Comparison of ENCODE assay signal across 22 mouse cellular contexts in the genomic region with DNA sequence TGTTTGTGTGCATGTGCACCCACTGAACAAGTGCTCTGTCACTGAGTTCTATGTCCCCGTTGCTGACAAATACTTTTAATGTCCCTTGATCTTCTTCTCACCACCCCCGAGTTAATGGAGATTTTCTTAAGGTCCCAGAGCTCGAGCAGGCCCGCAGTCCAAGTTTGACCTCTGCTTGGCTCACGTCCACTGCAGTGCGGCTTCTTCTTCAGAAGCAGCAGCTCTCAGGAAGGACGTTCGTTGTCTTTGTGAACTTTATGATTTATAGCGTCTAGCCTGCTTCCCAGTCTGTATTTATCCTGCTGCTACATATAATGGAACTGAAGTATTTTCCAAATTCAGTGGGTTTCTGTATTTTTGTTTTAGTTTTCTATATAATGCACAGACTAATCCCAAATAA. TPM values are rescaled to one million over a fixed set of nuclear protein-coding genes. Genes with fewer than 3 reads are reported as not detected.
DNase-seq lines count a peak whose midpoint lies in the region; ATAC-seq lines count a peak whose summit lies in the region.
"Had no signal": no experiment of that assay in that cellular context is flagged by ENCODE, and none has a peak within 500 bp of the region (broad histone marks: within the 10 kb centered on the region; RNA-seq: fewer than 3 reads in every experiment).

No protein-coding gene starts in this region.

- no peaks in the 10 kb centered on the region for H3K27me3 ChIP-seq in kidney, embryonic 14.5 days (ENCODE audit: control insufficient read depth, insufficient read depth, low read length)
- H3K27me3 ChIP-seq: forebrain, embryonic 13.5 days; heart, embryonic 15.5 days; intestine, embryonic 15.5 days; limb, embryonic 12.5 days; midbrain, embryonic 13.5 days had no signal

- H3K9me3 ChIP-seq in kidney, embryonic 14.5 days (ENCODE audit: control insufficient read depth, low read length) = peaks cover 11% of the 10 kb centered on the region; the same call in 1 of the 2 replicates
- H3K9me3 ChIP-seq: intestine, embryonic 15.5 days had no signal

- DNase-seq in kidney, adult 18-20 months = peak; percentile 9
- peak; percentile 31 for DNase-seq in adrenal gland, postnatal 14 days
- peak; percentile 17 for DNase-seq in adrenal gland, postnatal 25 days
- peak; percentile 45 to 62 for DNase-seq in kidney, postnatal 36 days
- DNase-seq: B cell, adult 2 months; cerebellum, adult 11 months; cerebellum, adult 9-10 months; cerebellum, postnatal 36 days; gastrocnemius, postnatal 10 days; layer of hippocampus, adult 9-11 months; lung, postnatal 4 days had no signal

- H3K4me1 ChIP-seq in kidney, embryonic 14.5 days (ENCODE audit: control insufficient read depth, insufficient read depth, low read length) = no peaks in the 10 kb centered on the region
- H3K4me1 ChIP-seq: forebrain, embryonic 13.5 days; heart, embryonic 15.5 days; intestine, embryonic 15.5 days; midbrain, embryonic 13.5 days had no signal

- H3K36me3 ChIP-seq in kidney, embryonic 14.5 days (ENCODE audit: control insufficient read depth, insufficient read depth, low read length) = 0 out of 2 replicates have a peak, but pooled peaks cover 3% of the 10 kb centered on the region

- no peak overlapping the region for H3K4me2 ChIP-seq in kidney, embryonic 14.5 days (replicated peaks; ENCODE audit: low read depth, low read length)
- H3K4me2 ChIP-seq: forebrain, embryonic 13.5 days; heart, embryonic 15.5 days; intestine, embryonic 15.5 days; limb, embryonic 12.5 days; liver, embryonic 11.5 days; midbrain, embryonic 13.5 days had no signal

- H3K9ac ChIP-seq in kidney, embryonic 14.5 days (ENCODE audit: low read depth, low read length) = no peak overlapping the region
- H3K9ac ChIP-seq: forebrain, embryonic 13.5 days; heart, embryonic 15.5 days; intestine, embryonic 15.5 days; limb, embryonic 12.5 days; midbrain, embryonic 13.5 days had no signal

- H3K4me3 ChIP-seq in kidney, embryonic 14.5 days (ENCODE audit: low read length) = no peak overlapping the region
- H3K4me3 ChIP-seq: forebrain, embryonic 13.5 days; heart, embryonic 10.5 days; heart, embryonic 15.5 days; intestine, embryonic 15.5 days; left cerebral cortex, adult 2 months; limb, embryonic 12.5 days; midbrain, embryonic 13.5 days had no signal

- no peak overlapping the region for H3K27ac ChIP-seq in kidney, embryonic 14.5 days (ENCODE audit: low read depth, low read length)
- H3K27ac ChIP-seq: forebrain, embryonic 13.5 days; heart, embryonic 10.5 days; heart, embryonic 15.5 days; hindbrain, postnatal 0 days; intestine, embryonic 15.5 days; left cerebral cortex, adult 2 months; limb, embryonic 12.5 days; midbrain, embryonic 13.5 days had no signal

- 52% methylated on average over 9 of the region's 9 CpGs for WGBS in kidney, embryonic 14.5 days

- ATAC-seq in kidney, embryonic 14.5 days (ENCODE audit: low FRiP score, low TSS enrichment) = no peak
- ATAC-seq in megakaryocyte, adult 5-6 weeks (ENCODE audit: poor library complexity, severe bottlenecking) = no peak
- ATAC-seq: forebrain, embryonic 13.5 days; hindbrain, postnatal 0 days; intestine, embryonic 15.5 days; midbrain, embryonic 13.5 days had no signal

RNA-seq across cellular contexts. Expression of a gene that starts 44.9 kb away (rescaled TPM):
- polyA plus RNA-seq in kidney, embryonic 14.5 days (2014; fragmentation: Nextera tagmentation; extraction: Ambion mirVana) = 68.7 and 73.1 TPM in 2 replicates
- total RNA-seq in adrenal gland, postnatal 14 days (2021) = 26.4 and 28.9 TPM in 2 replicates
- 30.0 and 31.3 TPM in 2 replicates for total RNA-seq in adrenal gland, postnatal 25 days (2021)
- total RNA-seq in megakaryocyte, adult 5-6 weeks (2015) = 43.3 and 45.3 TPM in 2 replicates
- total RNA-seq in megakaryocyte, adult 5-6 weeks (2017) = 50.6 and 53.0 TPM in 2 replicates
